Mouse (Mus musculus) yolk sac, embryonic 10.5 days (tissue): ENCODE data around the gene Klhdc4.

Source experiments
- DNase-seq: peaks from one replicate; pipeline ENCODE4 v3.0.0-alpha.2; 2017; ENCODE audit warnings: low spot score

Gene Klhdc4

GRCm38 (mm10) chr8:121749501-121749900 is 79.9 kb downstream of the Klhdc4 start:
- DNase-seq: no peak
